Mouse (Mus musculus) skeletal muscle tissue, adult 2 months (tissue): Measurements from ENCODE around the gene Ms4a4d.
"Not testable (repeated sequence)": the region's sequence is repeated elsewhere in the genome, so short reads cannot be mapped to it uniquely, and the experiment has no call there.

ENCODE experiments used
- DNase-seq: peaks from one replicate; pipeline ENCODE4 v3.0.0-alpha.2; 2012; ENCODE audit warnings: low read depth, low spot score

Gene Ms4a4d

DNA sequence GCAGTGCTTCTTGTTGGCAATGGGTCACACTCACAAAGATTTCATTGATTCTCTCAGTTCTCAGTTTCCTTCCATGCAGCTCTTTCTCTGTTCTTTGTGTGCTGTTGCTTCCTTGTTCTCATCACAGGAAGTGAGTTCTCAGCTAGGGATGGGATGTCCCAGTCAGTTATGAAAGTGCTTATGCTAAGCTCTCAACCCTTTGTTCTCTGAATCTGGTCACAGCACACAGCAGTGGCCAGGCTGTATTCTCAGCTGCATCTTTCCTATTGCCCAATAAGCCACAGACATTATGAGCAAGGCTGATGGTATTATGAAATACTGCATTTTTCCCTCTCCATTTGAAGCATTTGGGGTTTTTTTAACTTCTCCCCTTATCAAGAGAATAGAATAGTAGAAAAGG lies 23.0 kb downstream of the Ms4a4d start:
- DNase-seq = not testable (repeated sequence)

DNA sequence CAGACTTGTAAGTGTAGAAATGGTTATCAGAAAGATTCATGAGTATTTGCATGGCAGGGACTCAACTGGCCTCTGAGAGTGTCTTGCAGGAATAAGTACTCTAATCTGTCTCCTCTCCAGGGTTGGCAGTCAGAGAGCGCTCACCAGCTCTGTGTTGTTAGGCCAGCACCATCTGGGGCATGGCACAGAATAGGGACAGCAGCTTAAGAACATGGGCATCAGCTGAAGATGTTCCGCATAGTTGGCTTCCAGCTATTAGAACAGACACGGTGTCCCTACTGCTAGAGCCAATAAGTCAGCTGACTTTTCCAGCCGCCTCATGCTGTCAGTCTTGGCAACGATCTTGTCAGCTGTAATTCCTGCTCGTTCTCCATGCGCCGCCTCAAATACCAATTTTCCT lies 38.4 kb downstream of the Ms4a4d start:
- peak; percentile 25 for DNase-seq

DNA sequence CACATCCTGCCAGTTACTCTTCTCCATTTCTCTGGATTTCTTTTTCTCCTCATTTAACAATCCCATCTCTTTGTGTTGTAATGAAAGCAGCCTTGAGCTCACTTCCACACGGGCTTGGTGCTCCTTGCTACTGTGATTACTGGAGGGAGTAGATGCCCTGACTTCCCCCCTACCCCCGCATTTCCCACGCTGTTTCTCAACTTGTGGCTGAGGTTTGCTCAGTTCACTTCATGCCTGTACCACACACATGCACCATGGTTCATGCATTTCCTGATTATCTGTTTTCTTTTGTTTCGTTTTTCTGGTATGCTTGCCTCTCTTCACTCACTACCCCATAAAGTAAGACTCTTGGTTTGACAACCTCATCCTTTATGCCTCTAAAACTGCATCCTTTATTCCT lies 52.6 kb downstream of the Ms4a4d start:
- DNase-seq = no peak

GRCm38 (mm10) chr19:11589891-11590449 lies 53.4 kb downstream of the Ms4a4d start:
- no peak for DNase-seq

- no peak for DNase-seq
Measured at GRCm38 (mm10) chr19:11601349-11601748, 64.7 kb downstream of the Ms4a4d start.

GRCm38 (mm10) chr19:11602026-11602425 lies 65.4 kb downstream of the Ms4a4d start:
- peak; percentile 35 for DNase-seq

DNA sequence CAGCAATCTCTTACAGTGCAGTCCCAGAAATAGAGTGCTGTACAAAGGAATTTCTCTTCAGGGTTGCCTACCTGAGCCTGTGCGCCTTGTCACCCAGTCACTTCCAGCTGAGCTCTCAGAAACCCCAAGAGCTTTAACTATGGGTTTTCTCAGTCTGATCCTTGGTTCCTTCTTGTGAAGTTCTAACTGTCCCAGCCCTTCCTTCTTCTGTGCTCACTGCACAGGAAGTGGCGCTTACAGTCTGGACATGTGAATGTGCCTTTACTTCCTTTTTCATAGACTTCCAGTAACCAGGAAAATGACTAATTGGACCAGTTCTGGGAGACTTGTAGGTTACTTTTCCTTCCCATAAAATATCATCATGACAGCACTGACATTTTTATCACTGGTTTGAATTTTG lies 68.0 kb downstream of the Ms4a4d start, which contains the start of gene Ms4a6d:
TSS of gene Ms4a6d (minus strand) at position 247 of the 400 bp plus-strand sequence.
- DNase-seq = peak; percentile 18
